23 mouse cellular contexts compared by ENCODE assay signal in the genomic region with DNA sequence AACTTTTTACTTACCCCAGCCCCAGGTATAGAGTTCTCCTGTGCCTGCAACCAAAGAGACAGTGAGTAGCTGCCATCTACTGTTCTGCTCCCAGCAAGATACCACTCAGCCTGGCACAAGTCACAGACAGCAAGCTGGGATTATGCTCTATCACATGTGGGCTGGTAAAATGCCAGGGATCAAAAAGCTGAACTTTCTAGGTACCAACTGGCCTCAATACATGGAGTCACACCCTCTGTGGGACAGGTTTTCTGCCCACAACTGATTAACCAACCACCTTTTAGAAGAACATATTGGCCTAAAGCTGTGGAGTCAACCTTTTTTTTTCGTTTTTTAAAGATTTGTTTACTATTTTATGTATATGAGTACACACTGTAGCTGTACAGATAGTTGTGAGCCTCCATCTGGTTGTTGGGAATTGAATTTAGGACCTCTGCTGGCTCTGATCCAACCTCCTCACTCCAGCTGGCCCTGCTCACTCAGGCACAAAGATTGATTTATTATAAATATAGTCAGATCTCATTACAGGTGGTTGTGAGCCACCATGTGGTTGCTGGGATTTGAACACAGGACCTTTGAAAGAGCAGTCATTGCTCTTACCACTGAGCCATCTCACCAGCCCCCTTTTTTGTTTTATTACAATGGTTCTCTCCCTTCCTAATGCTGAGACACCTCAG.
"Had no signal": no experiment of that assay in that cellular context is flagged by ENCODE, and none has a peak within 500 bp of the region (broad histone marks: within the 10 kb centered on the region; RNA-seq: fewer than 3 reads in every experiment).

No protein-coding gene starts in this region.

- H3K27me3 ChIP-seq: intestine, embryonic 15.5 days; limb, embryonic 12.5 days; limb, embryonic 15.5 days; megakaryocyte, embryonic 14.5 days; neural tube, embryonic 13.5 days; stomach, embryonic 15.5 days had no signal

- H3K9ac ChIP-seq: intestine, embryonic 15.5 days; limb, embryonic 12.5 days; limb, embryonic 15.5 days; liver, embryonic 14.5 days; liver, postnatal 0 days; lung, embryonic 14.5 days; neural tube, embryonic 13.5 days; stomach, embryonic 15.5 days had no signal

- H3K4me1 ChIP-seq: intestine, embryonic 15.5 days; limb, embryonic 12.5 days; stomach, embryonic 15.5 days had no signal

- H3K4me2 ChIP-seq: intestine, embryonic 15.5 days; limb, embryonic 12.5 days; limb, embryonic 15.5 days; liver, embryonic 11.5 days; lung, embryonic 14.5 days; midbrain, embryonic 11.5 days; neural tube, embryonic 13.5 days; stomach, embryonic 15.5 days had no signal

- ATAC-seq: intestine, embryonic 15.5 days; liver, postnatal 0 days; lung, postnatal 0 days had no signal

- H3K9me3 ChIP-seq: intestine, embryonic 15.5 days; limb, embryonic 12.5 days; limb, embryonic 15.5 days; megakaryocyte, embryonic 14.5 days; neural tube, embryonic 13.5 days; stomach, embryonic 15.5 days had no signal

- H3K27ac ChIP-seq: intestine, embryonic 15.5 days; limb, embryonic 12.5 days; limb, embryonic 15.5 days; liver, embryonic 14.5 days; macrophage; neural tube, embryonic 13.5 days; stomach, embryonic 15.5 days had no signal

- H3K4me3 ChIP-seq: intestine, embryonic 15.5 days; limb, embryonic 12.5 days; limb, embryonic 15.5 days; megakaryocyte, embryonic 14.5 days; neural tube, embryonic 13.5 days; stomach, embryonic 15.5 days had no signal

- DNase-seq: kidney, adult 11 months; kidney, adult 9 months; kidney, postnatal 25 days; left cerebral cortex, postnatal 4 days; liver, postnatal 0 days; lung, embryonic 14.5 days; midbrain, embryonic 14.5 days; retina, postnatal 1 day; right cerebral cortex, postnatal 25 days; spleen, adult 18-20 months; thymus, adult 18-20 months; thymus, postnatal 25 days had no signal
